Mouse (Mus musculus) CH12F3 (cell line): ENCODE measurements at regions not wholly inside any gene's neighbourhood (a gene's known extent, or its start where the extent isn't known, plus 50 kb on each side); places are given as distances from the start of the nearest gene placed in this dataset.
"Not testable (repeated sequence)": the region's sequence is repeated elsewhere in the genome, so short reads cannot be mapped to it uniquely, and the experiment has no call there.

Experiments
- in situ Hi-C: fragments of 300-500 bp; cut with MboI; formaldehyde crosslinking; loops from 2 replicates; pipeline ENCODE4 v1.14.3; 2020; ENCODE audit warnings: low sequenced_read_pairs

- in situ Hi-C loops: no loop called here
Measured at GRCm38 (mm10) chr11:20390622-20391021, 58.1 kb upstream of the Slc1a4 start.

DNA sequence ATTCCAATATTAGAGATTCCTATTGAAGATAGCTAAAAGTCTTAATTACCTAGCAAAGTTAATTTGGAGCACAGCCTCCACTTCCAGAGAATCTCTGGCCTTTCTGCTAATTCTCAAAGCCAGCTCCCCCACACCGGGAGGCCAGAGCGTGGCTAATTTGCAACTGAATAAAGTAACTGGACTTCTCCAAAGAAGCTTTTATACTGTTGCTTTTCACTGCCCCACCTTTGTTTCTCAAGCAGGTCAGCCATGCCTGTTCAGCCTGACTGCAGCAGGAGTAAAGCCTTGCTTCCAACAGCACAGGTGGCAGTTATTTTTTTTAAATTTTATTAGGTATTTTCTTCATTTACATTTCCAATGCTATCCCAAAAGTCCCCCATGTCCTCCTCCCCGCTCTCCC, 60.8 kb upstream of the Slc1a4 start:
- in situ Hi-C loops: not testable (repeated sequence)

- in situ Hi-C loops: not testable (repeated sequence)
Measured at GRCm38 (mm10) chr11:20393807-20394206, 61.3 kb upstream of the Slc1a4 start.

DNA sequence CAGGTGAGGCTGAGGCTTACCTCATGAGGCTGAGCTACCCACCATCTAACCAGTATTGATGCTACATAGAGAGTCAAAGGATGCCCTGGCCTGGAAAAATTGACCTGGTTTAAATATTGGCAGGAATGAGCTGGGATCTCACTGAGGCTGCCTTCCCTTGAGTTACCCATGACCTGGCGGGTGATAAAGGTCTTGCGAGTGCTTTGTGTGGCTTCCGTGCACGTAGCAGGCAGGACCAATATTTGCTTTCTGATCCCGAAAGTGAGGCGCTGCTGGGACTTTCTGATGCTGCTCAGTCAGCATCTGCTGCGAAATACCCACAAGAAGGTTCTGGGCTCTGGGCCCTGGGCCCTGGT, 63.3 kb upstream of the Slc1a4 start:
- in situ Hi-C loops: loop anchor here (5.0 kb wide), 1 partner anchor 129 kb away; no protein-coding TSS in a partner anchor

DNA sequence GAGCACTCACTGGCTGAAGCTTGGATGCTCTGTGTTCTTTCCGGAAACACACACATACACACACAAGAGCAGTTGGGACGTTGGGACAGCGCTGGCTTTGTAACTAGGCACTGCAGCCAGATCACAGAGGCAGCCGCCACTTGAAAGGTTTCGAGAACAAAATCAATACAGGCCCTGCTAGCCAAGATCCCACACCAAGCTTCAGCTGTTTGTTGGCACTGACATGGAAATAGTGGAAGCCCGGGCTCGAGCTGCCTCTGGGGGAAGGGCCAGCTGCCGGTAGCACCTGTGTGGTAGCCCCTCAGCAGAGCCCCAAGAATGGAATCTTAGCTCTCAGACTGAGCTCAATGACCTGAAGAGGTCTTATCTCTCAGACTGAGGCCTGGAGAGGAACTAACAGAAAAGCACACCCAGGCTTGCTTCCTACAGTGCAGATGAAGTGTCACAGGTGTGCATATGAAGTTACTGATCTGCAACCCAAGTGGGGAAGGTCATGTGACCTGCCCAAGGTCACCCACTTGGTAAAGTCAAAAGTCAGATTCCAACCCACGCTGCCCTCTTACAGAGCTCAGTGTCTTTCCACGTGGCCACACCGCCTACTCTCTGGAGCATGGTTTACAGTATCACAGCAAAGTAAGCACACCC, 63.8 kb upstream of the Slc1a4 start:
- in situ Hi-C loops: loop anchor here (5.0 kb wide), 1 partner anchor 129 kb away; no protein-coding TSS in a partner anchor

- in situ Hi-C loops: loop anchor here (5.0 kb wide), 1 partner anchor 130 kb away; no protein-coding TSS in a partner anchor
Measured at GRCm38 (mm10) chr11:20396884-20397283, 64.4 kb upstream of the Slc1a4 start.

DNA sequence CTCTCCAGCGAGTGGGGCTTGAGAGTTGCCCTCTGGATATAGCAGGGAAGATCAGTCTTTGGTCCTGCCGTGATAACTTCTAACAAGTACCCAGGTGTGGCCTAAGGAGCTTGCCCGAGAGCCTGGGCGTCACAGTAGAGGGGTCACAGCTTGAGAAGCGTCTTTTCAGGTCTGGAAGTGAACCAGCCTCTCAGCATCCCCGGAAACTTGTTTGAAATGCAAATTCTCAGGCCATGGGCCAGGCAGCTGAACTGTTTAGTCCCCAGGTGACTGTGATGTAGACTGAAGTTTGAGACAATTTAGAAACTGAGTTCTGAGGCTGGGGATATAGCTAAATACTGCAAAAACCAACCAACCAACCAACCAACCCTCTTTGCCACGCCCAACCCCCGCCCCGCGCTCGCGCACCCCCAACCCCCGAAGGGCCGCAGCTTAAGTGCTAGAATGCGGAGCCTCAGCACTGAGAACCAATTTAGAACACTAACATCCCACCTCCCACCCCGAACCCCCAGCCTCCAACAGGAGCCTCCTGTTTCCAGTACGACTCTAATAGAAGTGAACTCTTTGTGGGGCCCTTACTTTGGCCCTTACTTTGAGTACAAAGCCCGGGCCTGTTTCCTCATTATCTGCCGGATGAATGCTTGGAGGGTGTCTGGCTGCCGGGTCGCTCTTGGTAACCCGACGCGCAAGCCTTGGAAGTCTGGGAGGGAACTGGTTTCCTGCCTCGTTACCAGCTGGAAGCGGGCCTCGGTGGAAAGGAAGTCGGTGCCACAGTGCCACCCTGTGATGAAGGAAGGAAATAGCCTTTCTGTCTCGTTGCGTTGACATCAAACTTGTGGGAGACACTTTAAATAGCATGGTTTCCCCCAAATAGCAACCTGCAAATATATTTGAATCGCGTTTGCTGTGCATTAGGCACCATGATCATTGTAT, 68.1 kb upstream of the Slc1a4 start:
- in situ Hi-C loops: loop anchor here (10.0 kb wide), 1 partner anchor 266 kb away; no protein-coding TSS in a partner anchor

GRCm38 (mm10) chr11:20403456-20403855, 70.9 kb upstream of the Slc1a4 start:
- in situ Hi-C loops: loop anchor here (10.0 kb wide), 1 partner anchor 269 kb away; no protein-coding TSS in a partner anchor

- in situ Hi-C loops: loop anchor here (10.0 kb wide), 1 partner anchor 270 kb away; no protein-coding TSS in a partner anchor
Measured at GRCm38 (mm10) chr11:20404476-20404875, 72.0 kb upstream of the Slc1a4 start.

- in situ Hi-C loops: no loop called here
Measured at GRCm38 (mm10) chr11:20418141-20418540, 85.6 kb upstream of the Slc1a4 start.

- in situ Hi-C loops: no loop called here
Measured at GRCm38 (mm10) chr11:20420876-20421275, 88.4 kb upstream of the Slc1a4 start.

DNA sequence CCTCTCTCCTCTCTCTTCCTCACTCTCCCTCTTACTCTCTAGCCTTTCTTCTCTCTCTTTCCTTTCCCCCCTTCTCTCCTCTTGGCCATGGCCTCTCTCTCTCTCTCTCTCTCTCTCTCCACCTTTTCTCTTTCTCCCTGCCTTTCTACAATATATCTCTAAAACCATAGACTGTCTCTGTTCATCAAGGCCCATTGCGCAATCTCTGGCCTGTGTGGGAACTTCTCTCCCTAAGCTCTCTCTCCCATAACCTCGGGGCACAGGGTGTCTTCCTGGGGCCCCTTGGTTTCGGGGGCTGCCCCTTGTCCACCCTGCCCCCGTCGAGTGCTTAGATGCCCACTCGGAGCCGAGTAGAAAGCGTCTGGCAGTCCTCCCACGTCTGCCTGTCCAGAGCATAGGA, 103.5 kb upstream of the Slc1a4 start:
- in situ Hi-C loops: no loop called here

- in situ Hi-C loops: no loop called here
Measured at GRCm38 (mm10) chr11:20442476-20442875, 100.6 kb upstream of the Sertad2 start.

DNA sequence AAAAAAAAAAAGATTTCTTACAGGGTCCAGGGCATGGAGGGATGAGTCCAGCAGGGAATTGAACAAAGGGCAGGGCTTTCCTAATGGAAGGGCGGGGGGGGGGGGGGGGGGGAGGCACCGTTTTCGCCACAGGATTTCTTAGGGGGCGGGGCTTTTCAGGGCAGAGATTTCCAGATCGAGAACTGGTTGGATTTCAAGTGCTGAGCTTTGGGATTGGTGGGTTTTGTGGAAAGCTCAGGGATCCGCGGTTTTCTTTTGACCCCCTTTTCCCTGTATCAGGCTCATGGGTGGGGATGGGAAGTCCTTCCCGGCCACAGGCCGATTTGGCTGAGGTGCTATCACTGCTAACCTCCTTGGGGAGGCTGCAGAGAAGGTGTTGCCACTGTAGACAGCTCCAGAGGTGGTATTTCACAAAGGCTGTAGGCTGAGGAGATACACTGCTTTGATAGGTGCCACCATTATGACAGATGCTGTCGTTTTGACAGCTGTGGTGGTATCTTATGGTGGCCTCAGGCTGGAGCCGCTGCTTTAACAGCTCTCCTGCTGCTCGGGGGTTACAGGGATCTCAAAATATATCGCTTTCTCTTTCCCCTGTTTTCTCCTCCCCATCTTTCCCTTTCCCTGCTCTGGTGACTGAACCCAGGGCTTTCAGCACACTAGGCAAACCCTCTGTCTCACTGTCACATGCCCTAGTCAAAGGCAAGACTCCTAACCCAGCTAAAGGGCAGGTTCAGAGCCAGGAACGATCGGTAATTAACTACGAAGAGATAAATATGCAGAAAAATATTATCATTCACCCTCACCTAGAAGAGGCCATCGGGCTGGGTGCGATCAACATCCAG, 97.8 kb upstream of the Sertad2 start:
- in situ Hi-C loops: no loop called here

- in situ Hi-C loops: no loop called here
Measured at GRCm38 (mm10) chr11:20445903-20446264, 97.2 kb upstream of the Sertad2 start.

DNA sequence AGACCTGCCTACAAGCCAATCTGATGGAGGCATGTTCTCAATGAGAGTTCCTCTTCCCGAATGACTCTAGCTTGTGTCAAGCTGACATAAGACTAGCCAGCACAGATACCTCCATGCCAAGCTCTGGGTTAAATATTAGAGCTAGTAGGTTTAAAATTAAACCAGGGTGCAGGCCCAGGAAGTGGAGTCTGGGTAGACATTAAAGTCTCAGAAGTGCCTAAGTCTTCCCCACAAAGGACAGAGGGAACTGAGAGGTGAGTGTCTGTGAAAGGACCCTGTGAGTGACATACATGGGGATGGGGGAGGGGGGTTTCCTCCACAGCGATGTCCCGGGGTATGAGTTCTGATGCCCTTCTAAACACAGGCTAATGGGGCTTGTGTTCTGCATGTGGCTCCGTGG, 90.2 kb upstream of the Sertad2 start:
- in situ Hi-C loops: loop anchor here (10.0 kb wide), 2 partner anchors 182 to 462 kb away; no protein-coding TSS in a partner anchor

DNA sequence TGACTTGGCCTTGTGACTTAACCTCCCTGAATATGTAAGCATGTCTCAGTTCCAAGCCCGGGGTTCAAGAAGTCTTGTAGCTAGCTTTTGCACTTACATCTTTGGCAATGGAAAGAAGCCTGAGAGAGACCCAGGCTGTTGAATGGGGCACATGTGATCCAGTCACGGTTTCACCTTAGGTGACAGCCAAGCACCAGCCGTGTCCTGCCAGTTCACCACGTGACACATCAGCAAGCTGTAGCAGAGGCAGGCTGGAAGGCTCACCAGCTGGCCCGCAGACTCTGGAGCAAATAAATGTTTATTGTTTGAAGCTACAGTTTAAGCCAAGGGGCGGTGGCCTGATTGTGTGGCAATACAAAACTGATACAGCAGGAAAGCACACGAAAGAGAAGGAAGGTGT, 89.3 kb upstream of the Sertad2 start:
- in situ Hi-C loops: loop anchor here (10.0 kb wide), 2 partner anchors 181 to 461 kb away; no protein-coding TSS in a partner anchor

GRCm38 (mm10) chr11:20455085-20455864, 87.8 kb upstream of the Sertad2 start:
- in situ Hi-C loops: loop anchor here (10.0 kb wide), 2 partner anchors 180 to 460 kb away; no protein-coding TSS in a partner anchor

- in situ Hi-C loops: loop anchor here (10.0 kb wide), 2 partner anchors 179 to 459 kb away; no protein-coding TSS in a partner anchor
Measured at GRCm38 (mm10) chr11:20455865-20456648, 87.0 kb upstream of the Sertad2 start.
